Mouse (Mus musculus): ENCODE results near the gene Nop10. TPM values are rescaled to one million over a fixed set of nuclear protein-coding genes. Genes with fewer than 3 reads are reported as not detected.

The Nop10 gene
- polyA plus RNA-seq, 1 experiment, result 166 TPM

DNA sequence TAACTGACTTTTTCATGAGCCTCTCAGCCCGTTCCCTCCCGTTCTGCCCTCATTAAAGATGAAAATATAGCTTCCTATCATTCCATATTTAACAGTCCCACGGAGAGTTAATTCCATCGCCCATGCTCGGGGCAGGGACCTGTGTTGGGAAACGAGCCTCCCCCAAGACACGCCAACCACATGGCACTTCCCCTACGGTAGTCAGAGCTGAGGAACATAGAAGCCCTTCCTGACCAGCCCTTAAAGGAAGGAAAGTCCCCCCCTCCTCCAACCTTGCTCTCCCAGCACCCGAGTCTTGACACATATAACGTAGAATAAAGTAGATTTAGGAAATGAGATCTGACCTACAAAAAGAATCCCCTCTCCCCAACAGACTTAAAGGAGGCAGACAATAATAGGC lies 14.4 kb upstream of the Nop10 start:
- WGBS, result 71% methylated on average over 10 of the region's 10 CpGs
- no peaks in the 10 kb centered on the region for H3K36me3 ChIP-seq (ENCODE audit: control insufficient read depth, insufficient read depth, low read length)
- no peak overlapping the region for H3K4me3 ChIP-seq (ENCODE audit: insufficient read depth, low read depth, low read length)
- TF ChIP-seq POLR2A (IDR thresholded peaks at IDR 0.05; ENCODE audit: low read depth, low read length), result no peak
- H3K27me3 ChIP-seq (replicated peaks; ENCODE audit: control insufficient read depth, insufficient read depth, low read length), result no peaks in the 10 kb centered on the region
- H3K4me1 ChIP-seq (ENCODE audit: control insufficient read depth, insufficient read depth, low read length), result no peaks in the 10 kb centered on the region
- no peak for DNase-seq
- H3K27ac ChIP-seq (ENCODE audit: insufficient read depth, low read depth, low read length), result no peak overlapping the region

DNA sequence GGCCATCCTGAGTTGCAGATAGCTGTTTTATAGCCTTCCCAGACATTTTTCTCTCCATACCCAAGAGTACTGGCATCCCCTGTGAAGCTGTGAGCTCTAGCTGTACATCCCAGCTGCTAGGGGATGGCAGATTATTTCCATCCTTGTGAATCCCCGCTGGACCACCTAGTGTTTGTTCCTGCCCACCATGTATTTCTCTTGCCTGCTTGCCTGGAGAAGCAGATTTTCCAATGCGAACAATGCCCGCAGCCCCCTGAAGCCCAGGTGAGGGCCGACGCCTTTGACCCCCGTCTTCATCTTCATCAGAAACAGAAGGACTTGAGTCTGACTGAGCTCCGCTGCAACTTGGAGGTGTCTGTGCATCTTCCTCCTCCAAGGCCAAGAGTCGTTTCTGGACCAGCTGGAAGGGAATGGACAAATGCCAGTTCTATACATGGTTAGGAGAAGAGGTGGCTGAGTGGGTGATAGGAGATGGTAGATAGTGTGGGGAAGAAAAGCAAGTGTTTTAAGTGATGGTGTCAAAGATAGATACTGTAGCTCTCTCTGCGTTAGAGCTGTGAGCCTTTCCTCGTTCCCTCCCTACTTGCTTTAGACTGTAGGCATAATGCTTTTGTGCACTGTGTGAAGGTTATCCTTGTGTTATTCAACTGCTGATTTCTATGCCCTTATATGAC lies 11.8 kb upstream of the Nop10 start:
- TF ChIP-seq POLR2A (IDR thresholded peaks at IDR 0.05; ENCODE audit: low read depth, low read length), result no peak
- TF ChIP-seq CTCF (conservative IDR thresholded peaks at IDR 0.05; ENCODE audit: insufficient read depth, insufficient read length, low read depth, low read length), result no peak
- H3K4me3 ChIP-seq (ENCODE audit: insufficient read depth, low read depth, low read length), result no peak overlapping the region
- no peak for DNase-seq
- H3K36me3 ChIP-seq (ENCODE audit: control insufficient read depth, insufficient read depth, low read length), result no peaks in the 10 kb centered on the region
- WGBS, result 93% methylated on average over 10 of the region's 10 CpGs
- H3K4me1 ChIP-seq (ENCODE audit: control insufficient read depth, insufficient read depth, low read length), result no peaks in the 10 kb centered on the region
- H3K27ac ChIP-seq (ENCODE audit: insufficient read depth, low read depth, low read length), result no peak overlapping the region
- no peaks in the 10 kb centered on the region for H3K27me3 ChIP-seq (replicated peaks; ENCODE audit: control insufficient read depth, insufficient read depth, low read length)

GRCm38 (mm10) chr2:112254675-112255515 lies 6.8 kb upstream of the Nop10 start:
- Histone ChIP-seq H3K36me3 (ENCODE audit: control insufficient read depth, insufficient read depth, low read length) (no peaks in the 10 kb centered on the region), H3K4me1 (ENCODE audit: control insufficient read depth, insufficient read depth, low read length) (no peaks in the 10 kb centered on the region), H3K27me3 (replicated peaks; ENCODE audit: control insufficient read depth, insufficient read depth, low read length) (no peaks in the 10 kb centered on the region), H3K4me3 (ENCODE audit: insufficient read depth, low read depth, low read length) (no peak overlapping the region), H3K27ac (ENCODE audit: insufficient read depth, low read depth, low read length) (no peak overlapping the region)
- no peak for DNase-seq
- TF ChIP-seq CTCF (conservative IDR thresholded peaks at IDR 0.05; ENCODE audit: insufficient read depth, insufficient read length, low read depth, low read length), result no peak
- no peak for TF ChIP-seq POLR2A (IDR thresholded peaks at IDR 0.05; ENCODE audit: low read depth, low read length)
- WGBS, result 63% methylated on average over 7 of the region's 7 CpGs

- H3K27ac ChIP-seq (ENCODE audit: insufficient read depth, low read depth, low read length), result no peak within 1 kb of the TSS
- no peaks in the 10 kb centered on the region for H3K36me3 ChIP-seq (ENCODE audit: control insufficient read depth, insufficient read depth, low read length)
- no peak within 1 kb of the TSS for H3K4me3 ChIP-seq (ENCODE audit: insufficient read depth, low read depth, low read length)
- no peak for DNase-seq
- WGBS, result 67% methylated on average over 10 of the region's 10 CpGs
- peaks cover 3% of the 10 kb centered on the region; the same call in 1 of the 2 replicates for H3K4me1 ChIP-seq (ENCODE audit: control insufficient read depth, insufficient read depth, low read length)
- TF ChIP-seq POLR2A (IDR thresholded peaks at IDR 0.05; ENCODE audit: low read depth, low read length) (no peak), CTCF (conservative IDR thresholded peaks at IDR 0.05; ENCODE audit: insufficient read depth, insufficient read length, low read depth, low read length) (peak; percentile 54)
- no peaks in the 10 kb centered on the region for H3K27me3 ChIP-seq (replicated peaks; ENCODE audit: control insufficient read depth, insufficient read depth, low read length)
Observed at GRCm38 (mm10) chr2:112259241-112259962, 2.3 kb upstream of the Nop10 start, which contains the start of gene Nutm1. Nutm1 (minus strand) TSS chr2:112259291.

DNA sequence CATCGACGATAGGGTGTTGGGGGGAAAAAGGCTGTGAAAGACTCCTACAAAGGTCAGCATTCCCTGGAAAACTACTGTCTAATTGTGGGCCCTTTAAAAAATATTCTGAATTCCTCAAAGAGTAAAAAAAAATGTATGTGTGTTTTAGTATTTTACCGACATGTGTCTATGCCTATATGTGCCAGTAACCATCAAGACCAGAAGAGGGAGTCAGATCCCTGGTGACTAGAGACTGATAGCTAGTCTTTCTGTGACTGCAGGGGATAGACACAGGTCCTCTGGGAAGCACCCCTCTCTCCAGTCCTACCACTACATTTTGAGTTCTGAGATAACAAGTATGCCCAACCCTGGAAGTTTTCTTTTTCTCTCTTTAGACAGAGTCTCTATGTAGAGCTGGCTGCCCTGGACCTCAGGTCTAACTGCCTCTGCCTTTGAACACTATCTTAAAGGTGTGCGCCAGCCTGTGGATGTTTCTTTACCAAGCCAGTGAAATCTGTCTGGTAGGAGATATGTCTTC lies 1.1 kb downstream of the Nop10 start:
- Histone ChIP-seq H3K4me3 (ENCODE audit: insufficient read depth, low read depth, low read length) (peak overlapping the region; percentile 42), H3K27ac (ENCODE audit: insufficient read depth, low read depth, low read length) (0 out of 2 replicates have a peak overlapping the region, but pooled peaks have one; percentile 1), H3K27me3 (replicated peaks; ENCODE audit: control insufficient read depth, insufficient read depth, low read length) (no peaks in the 10 kb centered on the region), H3K4me1 (ENCODE audit: control insufficient read depth, insufficient read depth, low read length) (peaks cover 3% of the 10 kb centered on the region; the same call in 1 of the 2 replicates), H3K36me3 (ENCODE audit: control insufficient read depth, insufficient read depth, low read length) (no peaks in the 10 kb centered on the region)
- DNase-seq, result no peak
- TF ChIP-seq CTCF (conservative IDR thresholded peaks at IDR 0.05; ENCODE audit: insufficient read depth, insufficient read length, low read depth, low read length) (0 out of 2 replicates have a peak, but pooled peaks have one; percentile 8), POLR2A (IDR thresholded peaks at IDR 0.05; ENCODE audit: low read depth, low read length) (no peak)
- 27% methylated on average over 4 of the region's 4 CpGs for WGBS

DNA sequence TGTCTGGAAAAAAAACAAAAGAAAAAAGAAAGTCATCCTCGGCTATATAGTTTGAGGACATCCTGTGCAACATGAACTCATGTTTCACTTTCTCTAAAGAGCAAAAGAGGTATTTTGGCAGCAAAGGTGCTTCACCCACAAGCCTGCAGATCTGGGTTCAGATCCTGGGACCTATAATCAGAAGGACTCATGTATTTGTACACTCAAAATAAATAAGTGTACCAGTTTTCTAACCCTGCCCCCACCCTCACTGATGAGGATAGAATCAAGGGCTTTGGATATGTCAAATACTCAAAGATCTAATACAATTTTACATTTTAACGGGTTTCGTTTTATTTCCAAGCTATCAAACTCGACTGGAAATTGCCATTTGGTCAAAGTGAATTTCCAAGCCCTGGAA lies 2.6 kb downstream of the Nop10 start:
- DNase-seq, result no peak

More for the DNA sequence above, 2.6 kb downstream of the Nop10 start:
- TF ChIP-seq CTCF (conservative IDR thresholded peaks at IDR 0.05; ENCODE audit: insufficient read depth, insufficient read length, low read depth, low read length), result no peak
- no peaks in the 10 kb centered on the region for H3K27me3 ChIP-seq (replicated peaks; ENCODE audit: control insufficient read depth, insufficient read depth, low read length)
- H3K27ac ChIP-seq (ENCODE audit: insufficient read depth, low read depth, low read length), result no peak overlapping the region
- H3K4me3 ChIP-seq (ENCODE audit: insufficient read depth, low read depth, low read length), result no peak overlapping the region
- WGBS, result 72% methylated on average over 4 of the region's 4 CpGs
- no peaks in the 10 kb centered on the region for H3K36me3 ChIP-seq (ENCODE audit: control insufficient read depth, insufficient read depth, low read length)
- H3K4me1 ChIP-seq (ENCODE audit: control insufficient read depth, insufficient read depth, low read length), result peaks cover 3% of the 10 kb centered on the region; the same call in 1 of the 2 replicates
